Mouse (Mus musculus) embryonic facial prominence, embryonic 11.5 days (tissue): ENCODE data around the gene Dis3l2. TPM values are rescaled to one million over a fixed set of nuclear protein-coding genes. Genes with fewer than 3 reads are reported as not detected.

Experiments
- ATAC-seq: fragments of 200-750 bp; cut with Nextera tagmentation; replicated peaks from 2 replicates; pipeline ENCODE4 v1.8.0; 2017; ENCODE audit warnings: low read depth; ENCODE audit not compliant: insufficient number of reproducible peaks, low FRiP score, low TSS enrichment
- DNase-seq: peaks from one replicate; pipeline ENCODE4 v3.0.0-alpha.2; 2015; ENCODE audit warnings: low spot score
- H3K27ac ChIP-seq: fragments of 300-500 bp; sonication (generic); replicated peaks from 2 replicates; pipeline ENCODE4 v1.5.1; 2014; ENCODE audit warnings: mild to moderate bottlenecking, low read depth, low read length, control low read depth
- H3K27me3 ChIP-seq: fragments of 300-500 bp; sonication (generic); 2 replicates; pipeline ENCODE4 v1.6.1; 2014; ENCODE audit warnings: mild to moderate bottlenecking, low read length, moderate library complexity, mixed read lengths; ENCODE audit not compliant: control insufficient read depth, insufficient read depth
- H3K36me3 ChIP-seq: fragments of 300-500 bp; sonication (generic); replicated peaks from 2 replicates; pipeline ENCODE4 v1.6.1; 2014; ENCODE audit warnings: low read depth, mild to moderate bottlenecking, low read length, moderate library complexity, mixed read lengths; ENCODE audit not compliant: control insufficient read depth, insufficient read depth
- H3K4me1 ChIP-seq: fragments of 300-500 bp; sonication (generic); 2 replicates; pipeline ENCODE4 v1.6.1; 2014; ENCODE audit warnings: low read length, mixed read lengths; ENCODE audit not compliant: control insufficient read depth, insufficient read depth
- H3K4me2 ChIP-seq: fragments of 300-500 bp; sonication (generic); 2 replicates; pipeline ENCODE4 v1.6.1; 2014; ENCODE audit warnings: low read depth, mild to moderate bottlenecking, control low read depth, low read length, moderate library complexity
- H3K4me3 ChIP-seq: fragments of 300-500 bp; sonication (generic); 2 replicates; pipeline ENCODE4 v1.5.1; 2014; ENCODE audit warnings: low read depth, low read length, control low read depth
- H3K9ac ChIP-seq: fragments of 300-500 bp; sonication (generic); replicated peaks from 2 replicates; pipeline ENCODE4 v1.6.1; 2014; ENCODE audit warnings: mild to moderate bottlenecking, control low read depth, low read length
- H3K9me3 ChIP-seq: fragments of 300-500 bp; sonication (generic); replicated peaks from 2 replicates; pipeline ENCODE4 v1.6.1; 2016; ENCODE audit warnings: mild to moderate bottlenecking, low read length, inconsistent platforms, mixed read lengths; ENCODE audit not compliant: control insufficient read depth
- WGBS: fragments of 180-500 bp; shearing (Covaris S2); extraction: QIAGEN DNeasy Blood & Tissue Kit; methylation state at CpG from one replicate; pipeline ENCODE4 v1.1.7; 2014; 5-methylcytosine and 5-hydroxymethylcytosine counted together
- polyA plus RNA-seq: library from polyadenylated mRNA; unstranded; fragments of >200 nt; fragmentation: Nextera tagmentation; extraction: Ambion mirVana; gene quantifications from 2 replicates; pipeline ENCODE4 v1.2.1, GENCODE M21; 2014

Dis3l2 gene
- polyA plus RNA-seq, 1 experiment from 2014 or later: 33.3 TPM

DNA sequence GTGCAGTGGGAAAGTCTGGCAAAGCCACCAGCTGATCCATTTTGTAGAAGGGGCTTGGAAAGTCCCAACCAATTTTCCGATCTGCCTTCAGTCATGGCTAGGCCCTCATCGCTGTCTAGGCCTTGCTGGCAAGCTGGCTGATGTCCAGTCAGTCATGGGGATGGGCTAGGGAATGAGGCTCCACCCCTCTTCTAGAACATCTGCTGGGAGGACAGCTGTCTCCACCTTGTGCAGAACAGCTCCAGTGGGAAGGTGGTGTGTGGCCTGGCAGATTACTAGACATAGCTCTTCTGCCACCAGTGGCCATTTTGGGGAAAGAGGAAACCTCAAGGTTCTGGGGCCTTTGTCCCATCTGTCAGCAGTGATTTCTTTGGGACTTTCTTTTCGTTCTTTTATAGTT is 26.0 kb upstream of the Dis3l2 start:
- Histone ChIP-seq H3K9me3 (no peaks in the 10 kb centered on the region), H3K36me3 (no peaks in the 10 kb centered on the region), H3K4me2 (no peak overlapping the region), H3K4me1 (no peaks in the 10 kb centered on the region), H3K27me3 (no peaks in the 10 kb centered on the region), H3K9ac (no peak overlapping the region), H3K4me3 (no peak overlapping the region), H3K27ac (no peak overlapping the region)
- ATAC-seq (no peak), DNase-seq (no peak)
- WGBS: 82% methylated on average over 3 of the region's 3 CpGs

DNA sequence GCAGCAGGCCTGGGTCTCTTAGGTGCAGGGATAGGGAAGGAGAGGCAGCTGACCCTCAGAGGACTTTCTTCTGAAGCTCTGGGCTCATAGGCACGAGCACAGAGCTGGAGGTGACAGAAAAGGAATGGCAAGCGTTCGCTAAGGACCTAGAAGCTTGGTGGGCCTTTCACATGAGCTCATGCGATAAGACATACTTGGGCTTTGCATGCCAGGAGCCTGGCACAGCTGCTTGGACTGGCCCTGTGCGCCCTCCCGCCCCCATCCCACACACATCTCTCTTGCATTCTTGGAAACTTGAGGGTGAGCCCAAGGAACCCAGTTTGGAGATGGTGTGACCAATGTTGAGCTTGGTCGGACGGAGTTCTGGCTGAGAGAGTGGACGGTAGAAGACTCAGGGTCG is 24.9 kb upstream of the Dis3l2 start:
- Histone ChIP-seq H3K4me3 (no peak overlapping the region), H3K27ac (no peak overlapping the region), H3K27me3 (no peaks in the 10 kb centered on the region), H3K9me3 (no peaks in the 10 kb centered on the region), H3K9ac (no peak overlapping the region), H3K36me3 (no peaks in the 10 kb centered on the region), H3K4me2 (no peak overlapping the region), H3K4me1 (no peaks in the 10 kb centered on the region)
- DNase-seq (no peak), ATAC-seq (no peak)
- 82% methylated on average over 10 of the region's 10 CpGs for WGBS

DNA sequence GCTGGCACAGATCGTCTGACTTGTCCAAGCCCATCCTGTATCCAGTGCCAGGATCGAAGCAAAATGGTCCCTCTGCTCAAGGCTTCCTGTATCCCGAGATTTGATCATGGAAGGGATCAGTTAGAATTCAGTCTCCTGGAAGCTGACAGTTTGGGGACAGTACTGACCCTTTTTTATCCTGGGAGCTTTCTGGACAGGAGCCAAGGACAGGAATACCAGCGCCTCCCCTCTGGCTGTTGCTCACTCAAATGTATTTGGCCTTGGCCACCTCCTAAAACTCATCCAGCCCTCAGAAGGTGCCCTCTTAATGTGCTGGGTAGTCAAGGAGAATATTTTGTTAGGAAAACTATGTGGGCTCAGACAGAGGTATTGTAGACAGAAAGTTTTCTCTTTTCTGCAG is 16.4 kb upstream of the Dis3l2 start:
- no peak for ATAC-seq
- Histone ChIP-seq H3K27ac (no peak overlapping the region), H3K4me2 (no peak overlapping the region), H3K9ac (no peak overlapping the region), H3K27me3 (no peaks in the 10 kb centered on the region), H3K9me3 (no peaks in the 10 kb centered on the region), H3K4me1 (no peaks in the 10 kb centered on the region), H3K36me3 (no peaks in the 10 kb centered on the region), H3K4me3 (no peak overlapping the region)
- DNase-seq: no peak
- WGBS: 81% methylated on average over 4 of the region's 4 CpGs

DNA sequence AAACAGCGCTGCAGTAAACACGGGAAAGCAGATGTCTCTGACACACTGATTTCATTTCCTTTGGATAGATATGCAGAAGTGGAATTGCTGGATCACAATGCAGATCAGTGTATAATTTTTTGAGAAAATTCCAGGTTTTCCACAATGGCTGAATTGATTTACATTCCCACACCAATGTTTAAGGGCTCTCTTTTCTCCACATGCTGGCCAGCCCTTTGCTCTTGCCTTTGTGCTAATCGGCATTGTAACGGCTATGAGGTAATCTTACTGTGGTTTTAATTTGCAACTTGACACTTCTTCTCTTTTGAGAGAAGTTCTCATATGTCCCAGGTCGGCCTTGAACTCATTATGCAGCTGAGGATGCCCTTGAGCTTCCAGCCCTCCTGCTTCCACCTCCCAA is 12.6 kb upstream of the Dis3l2 start:
- H3K4me2 ChIP-seq: no peak overlapping the region
- no peak for DNase-seq
- WGBS: 60% methylated on average over 5 of the region's 5 CpGs

DNA sequence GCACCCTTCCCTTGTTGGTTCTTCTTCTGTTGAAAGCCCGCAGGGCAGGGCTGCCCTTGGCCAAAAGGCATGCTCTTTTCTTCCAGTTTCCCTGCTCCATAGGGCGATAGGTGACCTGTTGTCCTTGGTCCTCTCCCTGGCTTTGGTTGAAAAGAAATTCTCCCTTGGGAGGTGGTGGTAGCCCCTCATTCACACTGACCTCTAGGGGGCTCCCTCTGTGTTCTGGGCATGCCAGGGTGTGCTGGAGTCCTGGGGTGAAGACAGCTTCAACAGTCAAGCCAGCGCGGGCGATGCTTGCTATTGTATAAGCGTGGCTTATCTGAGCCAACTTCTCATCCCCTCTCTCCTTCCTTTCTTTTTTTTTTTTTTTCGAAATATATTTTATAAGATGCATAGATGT is 6.7 kb upstream of the Dis3l2 start:
- no peak overlapping the region for H3K9ac ChIP-seq
- no peaks in the 10 kb centered on the region for H3K9me3 ChIP-seq
- H3K4me3 ChIP-seq: no peak overlapping the region
- H3K36me3 ChIP-seq: no peaks in the 10 kb centered on the region
- H3K4me1 ChIP-seq: no peaks in the 10 kb centered on the region
- H3K27ac ChIP-seq: no peak overlapping the region
- ATAC-seq: no peak
- no peak for DNase-seq
- H3K27me3 ChIP-seq: no peaks in the 10 kb centered on the region
- WGBS: 38% methylated on average over 7 of the region's 7 CpGs
- H3K4me2 ChIP-seq: no peak overlapping the region

More for the DNA sequence above, 12.6 kb upstream of the Dis3l2 start:
- Histone ChIP-seq H3K4me3 (no peak overlapping the region), H3K27me3 (no peaks in the 10 kb centered on the region), H3K4me1 (no peaks in the 10 kb centered on the region), H3K9me3 (no peaks in the 10 kb centered on the region), H3K27ac (no peak overlapping the region), H3K36me3 (no peaks in the 10 kb centered on the region), H3K9ac (no peak overlapping the region)
- ATAC-seq: no peak

DNA sequence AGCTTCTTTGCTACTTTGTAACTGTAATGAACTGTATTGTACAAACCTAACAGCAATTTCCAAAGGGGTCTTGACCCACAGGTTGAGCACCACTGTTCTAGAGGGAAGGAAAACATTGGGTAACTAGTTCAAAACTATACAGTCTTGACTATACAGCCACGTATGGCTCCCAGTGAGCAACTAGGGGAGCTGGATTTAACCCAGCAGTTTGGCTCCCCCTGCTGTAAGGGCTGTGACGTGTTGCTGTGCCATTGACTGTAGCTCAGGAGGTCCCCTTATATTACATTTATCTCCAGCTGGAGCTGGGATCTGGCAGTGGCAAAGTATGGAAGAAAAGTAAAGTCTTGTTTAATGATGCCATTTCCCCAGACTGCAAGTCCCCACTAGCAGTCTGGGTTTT is 4.9 kb upstream of the Dis3l2 start:
- no peak for DNase-seq
- 31% methylated on average over 2 of the region's 2 CpGs for WGBS
- Histone ChIP-seq H3K9ac (no peak overlapping the region), H3K27me3 (no peaks in the 10 kb centered on the region), H3K4me2 (no peak overlapping the region), H3K36me3 (no peaks in the 10 kb centered on the region), H3K4me1 (no peaks in the 10 kb centered on the region), H3K9me3 (no peaks in the 10 kb centered on the region), H3K27ac (no peak overlapping the region), H3K4me3 (no peak overlapping the region)
- no peak for ATAC-seq

DNA sequence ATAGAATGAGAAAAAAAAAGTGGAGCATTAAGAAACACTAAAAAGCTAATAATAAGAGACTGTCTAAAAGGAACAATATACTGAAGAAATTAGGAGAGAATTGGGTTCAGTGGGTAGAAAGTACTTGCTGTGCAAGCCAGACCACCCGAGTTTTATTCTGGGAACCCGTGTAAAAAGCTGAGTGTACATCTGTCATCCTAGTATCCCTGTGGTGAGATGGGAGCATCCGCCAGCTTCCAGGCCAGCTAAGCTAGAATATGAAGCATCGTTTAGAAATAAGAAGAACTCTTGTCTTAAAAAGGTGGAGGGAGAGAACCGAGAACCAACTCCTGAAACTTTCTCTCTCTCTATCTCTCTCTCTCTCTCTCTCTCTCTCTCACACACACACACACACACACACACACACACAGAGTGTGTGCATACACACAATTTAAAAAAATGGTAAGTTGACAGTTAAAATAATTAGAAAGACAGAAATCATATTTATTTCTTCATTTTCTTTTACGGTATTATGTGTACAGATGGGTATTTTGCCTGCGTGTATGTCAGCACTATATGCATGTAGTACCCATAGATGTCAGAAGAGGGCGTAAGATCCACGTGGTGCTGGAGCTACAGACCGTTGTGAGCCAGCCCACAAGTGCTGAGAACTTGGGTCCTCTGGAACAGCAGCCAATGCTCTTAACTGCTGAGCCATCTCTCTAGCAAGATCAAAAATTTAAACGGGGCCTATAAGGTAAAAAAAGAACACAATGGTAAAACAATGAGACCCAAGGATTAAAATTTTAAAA is 4.1 kb upstream of the Dis3l2 start:
- Histone ChIP-seq H3K27me3 (no peaks in the 10 kb centered on the region), H3K9ac (no peak overlapping the region), H3K27ac (no peak overlapping the region), H3K4me3 (no peak overlapping the region), H3K36me3 (no peaks in the 10 kb centered on the region), H3K4me2 (no peak overlapping the region), H3K9me3 (no peaks in the 10 kb centered on the region), H3K4me1 (no peaks in the 10 kb centered on the region)
- WGBS: 65% methylated on average over 11 of the region's 11 CpGs
- DNase-seq (no peak), ATAC-seq (no peak)

DNA sequence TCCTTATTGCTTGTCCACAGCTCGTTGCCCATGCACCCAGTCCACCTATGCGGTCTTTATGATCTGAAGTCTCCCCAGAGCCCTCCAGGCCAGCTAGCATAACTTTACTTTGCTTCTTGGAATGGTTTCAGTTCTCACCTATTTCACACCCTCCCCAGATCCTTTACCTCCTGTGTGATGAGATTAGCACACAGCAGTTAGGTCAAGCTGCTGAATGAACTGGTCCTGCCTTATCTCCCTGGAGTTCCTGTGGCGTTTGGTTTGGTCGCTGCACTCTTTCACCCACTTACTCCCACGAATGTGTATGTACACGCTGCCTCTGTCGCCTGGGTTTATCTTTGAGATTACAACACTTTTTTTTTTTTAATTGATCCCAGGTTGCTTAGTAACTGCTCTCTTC is 3.2 kb upstream of the Dis3l2 start:
- Histone ChIP-seq H3K27me3 (no peaks in the 10 kb centered on the region), H3K36me3 (no peaks in the 10 kb centered on the region), H3K9me3 (no peaks in the 10 kb centered on the region), H3K4me2 (no peak overlapping the region), H3K4me3 (no peak overlapping the region), H3K9ac (no peak overlapping the region), H3K4me1 (no peaks in the 10 kb centered on the region), H3K27ac (no peak overlapping the region)
- DNase-seq (no peak), ATAC-seq (no peak)
- 80% methylated on average over 7 of the region's 7 CpGs for WGBS
